Mouse (Mus musculus): ENCODE data around the gene Man1c1.

Gene Man1c1

DNA sequence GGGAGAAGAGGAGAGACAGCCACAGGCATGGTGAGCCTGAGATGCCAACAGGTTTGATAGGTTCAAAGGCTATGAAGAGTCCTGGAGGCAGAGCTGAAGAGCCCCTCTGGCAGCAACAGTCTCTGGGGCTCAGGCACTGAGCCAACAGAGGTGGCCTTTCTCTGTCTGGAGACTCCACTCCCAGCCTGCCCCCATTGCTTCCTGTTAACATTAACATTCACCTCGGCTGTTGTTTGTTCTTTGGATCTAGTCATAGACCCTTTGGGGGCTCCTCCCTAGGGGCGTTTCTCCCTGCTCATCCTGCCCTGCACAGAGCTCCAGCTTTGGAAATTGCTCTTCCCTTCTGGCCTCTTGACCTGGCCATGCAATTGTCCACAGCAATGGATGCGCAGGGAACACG lies 20.9 kb upstream of the Man1c1 start:
- DNase-seq (ENCODE audit: low spot score), result no peak

DNA sequence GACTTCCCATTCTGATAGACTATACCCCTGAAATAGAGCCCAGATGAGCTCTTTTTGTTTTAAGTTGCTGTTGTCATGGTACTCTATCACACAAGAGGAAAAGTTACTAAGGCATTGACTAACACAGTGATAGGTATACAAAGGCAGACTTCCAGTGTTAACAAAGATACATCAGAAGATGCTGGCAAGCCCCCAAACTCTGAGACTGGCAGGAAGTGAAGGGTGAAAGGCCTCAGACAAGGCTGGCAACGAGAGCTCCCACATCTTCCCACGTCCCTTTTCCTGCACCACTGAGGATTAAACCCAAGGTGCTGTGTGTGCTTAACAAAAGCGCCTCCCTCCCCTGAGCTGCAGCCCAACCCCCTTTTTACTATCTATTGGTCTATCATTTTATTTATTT lies 19.2 kb upstream of the Man1c1 start:
- no peak for DNase-seq (ENCODE audit: low spot score)

DNA sequence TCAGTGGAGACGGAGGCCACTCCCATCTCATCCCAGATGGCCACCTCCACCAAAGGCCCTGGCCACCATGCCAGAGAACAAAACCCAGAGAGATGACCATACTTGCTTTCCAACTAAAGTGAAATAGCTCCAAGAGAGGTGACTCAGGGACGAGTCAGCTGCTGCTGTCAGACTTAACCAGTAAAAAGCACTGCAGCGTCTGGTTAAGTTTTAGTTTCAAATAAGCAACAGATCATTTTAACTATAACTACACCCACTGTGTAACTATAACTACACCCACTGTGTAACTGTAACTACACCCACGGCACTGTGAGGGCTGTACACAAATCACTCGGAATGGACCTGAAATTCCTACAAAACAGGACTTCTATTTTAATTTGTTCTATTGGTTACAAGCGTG lies 17.0 kb upstream of the Man1c1 start:
- no peak for DNase-seq (ENCODE audit: low spot score)

DNA sequence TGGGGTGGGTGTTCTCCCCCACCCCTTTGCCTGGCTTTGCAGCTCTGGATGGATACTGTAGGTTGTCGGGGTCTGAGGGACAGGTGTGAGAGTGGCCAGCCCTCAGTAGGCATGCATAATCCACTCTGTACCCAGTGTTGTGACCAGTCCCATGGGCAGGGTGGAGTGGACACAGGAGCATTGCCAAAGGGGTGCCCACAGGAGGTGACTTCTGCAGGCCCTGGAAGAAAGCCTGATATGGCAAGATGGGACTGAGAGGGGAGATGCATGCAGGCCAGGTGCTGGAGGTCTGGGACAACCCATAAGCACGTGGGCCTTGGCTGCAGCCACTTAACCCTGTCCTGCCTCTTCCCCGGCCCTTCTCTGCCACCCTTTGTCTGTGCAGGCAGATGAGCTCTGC lies 16.3 kb upstream of the Man1c1 start:
- no peak for DNase-seq (ENCODE audit: low spot score)

DNA sequence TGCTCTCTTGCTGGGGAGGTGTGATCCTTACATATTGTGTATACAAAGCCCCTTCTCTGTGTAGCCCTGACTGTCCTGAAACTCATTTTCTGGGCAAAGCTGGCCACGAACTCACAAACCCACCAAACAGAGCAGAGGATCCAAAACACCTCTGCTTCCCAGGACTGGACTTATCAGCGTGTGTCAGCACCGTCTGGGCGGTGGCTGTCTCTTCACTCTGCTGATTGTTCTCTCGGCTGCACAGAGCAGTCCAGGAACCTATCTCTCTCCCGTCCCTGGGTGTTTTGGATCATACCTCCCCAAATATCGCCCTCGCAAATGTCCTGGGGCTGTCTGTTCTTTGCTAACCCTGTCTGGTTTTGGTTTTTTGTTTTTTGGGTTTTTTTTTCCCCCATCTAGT lies 15.4 kb upstream of the Man1c1 start:
- DNase-seq (ENCODE audit: low spot score), result no peak

DNA sequence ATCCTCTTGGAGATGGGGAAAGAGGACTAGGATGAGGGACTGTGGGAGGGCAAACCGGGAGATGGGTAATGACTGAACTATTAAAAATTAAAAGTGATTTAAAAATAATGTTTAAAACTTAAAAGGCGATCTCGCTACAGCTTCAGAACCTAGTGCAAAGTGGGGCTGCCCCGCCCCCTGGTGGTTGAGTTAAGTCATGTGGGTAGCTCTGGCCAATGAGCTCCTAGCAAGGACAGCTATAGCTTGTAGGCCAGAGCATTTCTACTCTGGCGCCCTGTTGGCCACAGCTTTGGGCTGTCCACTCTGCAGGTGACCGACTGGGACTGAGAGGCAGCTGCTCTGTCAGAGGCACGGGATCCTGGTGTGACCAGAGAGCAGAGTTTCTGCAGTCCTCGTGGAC lies 9.8 kb upstream of the Man1c1 start:
- peak; percentile 76 for DNase-seq (ENCODE audit: low spot score)

DNA sequence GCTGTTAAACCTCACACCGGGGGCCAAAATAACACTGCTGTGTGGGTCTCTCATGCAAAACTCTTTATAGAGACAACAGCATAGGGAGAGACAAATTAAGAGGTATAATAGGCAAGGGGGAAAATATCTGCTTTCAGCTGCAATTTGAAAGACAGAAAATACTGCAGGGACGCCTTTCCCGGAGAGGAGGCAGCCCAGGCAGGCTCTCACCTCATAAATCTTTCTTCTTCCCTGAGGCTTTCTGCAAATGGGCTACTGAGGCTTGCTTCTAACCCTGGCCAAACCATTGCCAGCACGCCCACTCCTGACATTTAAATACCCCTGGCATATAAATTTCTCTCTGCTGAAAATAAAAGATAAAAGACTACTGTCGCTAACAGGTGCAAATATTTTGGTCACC lies 1.2 kb upstream of the Man1c1 start:
- no peak for DNase-seq (ENCODE audit: low spot score)

DNA sequence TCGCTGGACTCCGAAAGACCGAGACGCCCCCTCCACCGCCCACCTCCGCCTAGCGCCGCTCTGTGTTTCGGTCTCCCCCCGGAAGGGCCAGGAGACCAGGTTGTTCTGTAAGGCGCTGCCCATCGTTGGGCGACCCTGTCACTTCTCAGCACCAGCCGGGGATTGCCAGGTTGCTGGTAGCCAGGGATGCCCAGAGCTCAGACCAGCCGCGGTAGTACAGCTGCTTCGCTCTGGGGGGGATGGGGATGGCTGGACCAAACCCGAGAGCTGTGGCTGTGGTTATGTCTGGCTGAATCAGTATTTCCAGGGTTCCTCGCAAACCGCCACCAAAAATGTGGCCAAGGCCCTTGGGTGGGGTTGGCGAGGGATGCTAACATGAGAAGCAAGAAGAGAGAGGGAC lies 500 bp upstream of the Man1c1 start:
- no peak for DNase-seq (ENCODE audit: low spot score)

DNA sequence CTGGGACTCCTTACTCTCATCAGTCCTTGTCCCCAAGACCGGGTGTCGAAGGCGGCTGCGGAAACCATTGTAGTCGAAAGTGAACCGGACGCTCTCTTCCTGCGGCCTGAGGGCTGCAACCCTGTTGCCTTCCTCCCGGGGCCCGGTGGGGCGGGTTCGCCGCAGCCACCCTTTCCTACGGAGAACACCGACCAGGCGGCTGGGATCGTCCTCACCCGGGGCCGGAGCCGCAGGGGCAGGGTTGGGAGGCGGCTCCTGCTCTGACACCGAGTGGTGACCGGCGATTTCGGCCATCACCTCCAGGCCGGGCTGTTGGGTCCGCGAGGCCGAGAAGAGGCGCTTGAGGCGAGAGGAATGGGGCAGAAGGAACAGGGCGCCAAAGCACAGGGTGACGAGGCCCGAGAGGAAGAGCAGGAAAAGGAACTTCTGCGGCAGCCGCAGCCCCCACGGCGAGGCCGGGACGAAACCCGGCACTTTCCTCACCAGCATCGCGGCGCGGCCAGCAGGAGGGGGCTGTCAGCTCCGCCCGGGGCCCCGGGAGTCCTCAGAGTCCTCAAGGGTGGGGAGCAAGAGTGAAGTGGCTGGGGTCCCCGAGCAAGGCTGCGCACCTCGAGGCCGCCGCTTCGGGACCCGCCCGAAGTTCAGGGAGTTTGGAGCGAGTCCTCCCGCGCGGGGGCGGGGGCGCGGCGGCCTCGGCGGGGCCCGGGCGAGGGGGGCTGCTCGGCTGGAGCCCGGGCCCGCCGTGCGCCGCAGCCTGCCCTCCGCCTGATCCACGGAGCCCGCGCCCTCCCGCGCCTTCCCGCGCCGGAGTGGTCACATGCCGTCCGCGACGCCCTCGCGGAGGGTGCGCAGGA lies 882 bp downstream of the Man1c1 start:
- DNase-seq (ENCODE audit: low spot score), result peak; percentile 35

DNA sequence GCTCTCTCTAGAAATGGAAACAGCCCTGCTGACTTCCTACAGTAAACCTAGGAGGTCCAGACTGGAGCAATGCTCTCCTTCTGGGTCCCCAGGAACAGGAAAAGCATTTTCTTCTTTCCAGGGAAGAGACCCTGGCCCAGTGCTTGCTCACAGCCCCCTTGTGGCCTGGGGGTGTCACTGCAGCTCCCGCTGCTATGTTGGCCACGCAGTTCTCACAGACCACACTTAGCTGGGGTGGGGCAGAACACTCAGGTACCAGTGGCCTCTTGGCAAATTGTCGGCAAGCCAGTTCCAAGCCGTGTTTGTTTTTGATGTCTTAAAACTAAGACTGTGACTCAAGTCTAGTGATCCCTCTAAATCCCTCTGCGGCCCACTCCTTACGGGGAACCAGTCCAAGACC lies 2.2 kb downstream of the Man1c1 start:
- peak; percentile 59 for DNase-seq (ENCODE audit: low spot score)

DNA sequence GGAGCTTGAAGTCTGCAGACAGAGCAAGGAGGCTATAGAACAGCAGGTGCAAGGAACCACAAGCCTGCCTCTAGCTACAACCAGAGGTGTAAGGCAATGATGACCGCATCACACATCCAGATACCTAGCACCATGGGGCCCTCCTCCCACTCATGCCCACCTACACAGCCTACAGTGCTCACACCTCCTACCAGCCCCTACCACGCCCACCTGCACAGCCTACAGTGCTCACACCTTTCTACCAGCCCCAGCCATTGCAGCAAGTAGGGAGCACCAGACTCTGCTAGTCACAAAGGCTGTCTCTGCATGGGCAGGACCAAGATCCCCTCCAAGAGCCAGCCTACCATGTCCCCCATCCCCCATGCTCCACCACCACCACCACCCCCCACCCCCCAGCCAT lies 3.2 kb downstream of the Man1c1 start:
- no peak for DNase-seq (ENCODE audit: low spot score)

DNA sequence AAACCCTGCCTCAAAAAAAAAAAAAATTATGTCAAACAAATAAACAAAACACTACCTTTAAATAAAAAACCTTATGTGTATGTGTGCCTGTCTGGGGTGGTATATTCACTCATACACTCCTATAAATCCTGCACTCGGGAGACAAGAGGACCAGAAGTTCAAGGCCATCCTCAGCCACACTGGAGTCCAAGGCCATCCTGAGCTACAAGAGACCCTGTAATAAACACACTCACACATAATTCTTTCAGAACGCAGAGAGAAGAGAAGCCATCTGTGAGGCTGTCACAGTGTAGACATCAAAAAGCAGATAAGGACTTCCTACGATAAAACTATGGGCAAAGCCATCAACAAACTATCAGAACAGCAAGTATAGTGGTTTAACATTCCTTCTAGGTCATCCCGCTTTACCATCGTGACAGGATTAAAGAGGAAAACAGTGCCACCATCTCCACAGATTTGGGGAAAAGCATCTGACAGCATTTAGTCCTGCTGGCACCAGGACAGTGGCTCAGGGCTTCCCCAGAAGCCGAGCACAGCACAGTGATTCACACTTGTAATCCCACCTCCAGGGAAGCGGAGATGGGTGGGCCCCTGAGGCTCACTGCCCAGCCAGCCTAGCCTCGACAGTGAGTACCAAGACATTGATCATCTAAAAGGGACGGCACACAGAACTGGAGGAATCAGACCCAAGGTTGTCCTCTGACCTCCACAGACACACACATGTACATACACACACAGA lies 10.7 kb downstream of the Man1c1 start:
- DNase-seq (ENCODE audit: low spot score), result no peak

DNA sequence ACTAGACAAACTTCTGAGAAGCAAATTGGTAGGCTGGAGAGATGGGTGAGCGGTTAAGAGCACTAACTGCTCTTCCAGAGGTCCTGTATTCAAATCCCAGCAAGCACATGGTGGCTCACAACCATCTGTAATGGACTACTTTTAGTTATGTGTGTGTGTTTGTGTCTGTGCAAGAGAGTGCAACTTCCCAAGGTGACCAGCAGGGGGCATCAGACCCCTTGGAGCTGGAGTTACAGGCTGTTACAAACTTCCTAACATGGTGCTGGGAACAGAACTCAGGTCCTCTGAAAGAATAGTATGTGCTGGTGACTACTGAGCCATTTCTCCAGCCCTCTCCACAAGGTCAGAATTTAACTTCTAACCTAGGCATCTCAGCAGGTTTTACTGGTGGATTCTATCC lies 11.7 kb downstream of the Man1c1 start:
- DNase-seq (ENCODE audit: low spot score), result no peak

DNA sequence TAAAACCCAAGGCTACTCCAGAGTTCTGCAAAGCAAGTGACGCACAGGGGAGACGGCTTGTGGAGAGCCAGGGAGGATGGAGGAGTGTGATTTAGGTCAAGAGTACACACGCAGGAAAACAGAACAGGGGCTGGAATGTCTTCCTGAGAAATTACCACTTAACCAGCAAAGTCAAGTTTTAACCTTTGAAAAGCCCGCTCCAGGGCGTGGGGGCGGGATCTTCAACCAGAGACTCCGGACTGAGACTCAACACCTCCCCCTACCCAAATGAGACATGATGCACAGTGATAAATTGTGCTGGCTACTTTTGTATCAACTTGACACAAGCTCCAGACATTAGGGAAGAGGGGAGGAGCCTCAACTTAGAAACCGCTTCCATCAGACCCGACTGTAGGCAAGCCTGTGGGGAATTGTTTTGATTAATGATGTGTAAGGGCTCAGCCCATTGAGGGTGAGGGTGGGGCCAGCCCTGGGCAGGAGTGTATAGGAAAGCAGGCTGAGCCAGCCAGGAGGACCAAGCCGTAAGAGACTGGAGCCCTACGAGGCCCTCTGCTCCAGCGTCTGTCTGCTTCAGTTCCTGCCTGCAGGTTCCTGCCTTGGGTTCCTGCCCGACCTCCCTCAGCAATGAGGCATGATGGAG lies 17.9 kb downstream of the Man1c1 start:
- DNase-seq (ENCODE audit: low spot score), result peak; percentile 61

DNA sequence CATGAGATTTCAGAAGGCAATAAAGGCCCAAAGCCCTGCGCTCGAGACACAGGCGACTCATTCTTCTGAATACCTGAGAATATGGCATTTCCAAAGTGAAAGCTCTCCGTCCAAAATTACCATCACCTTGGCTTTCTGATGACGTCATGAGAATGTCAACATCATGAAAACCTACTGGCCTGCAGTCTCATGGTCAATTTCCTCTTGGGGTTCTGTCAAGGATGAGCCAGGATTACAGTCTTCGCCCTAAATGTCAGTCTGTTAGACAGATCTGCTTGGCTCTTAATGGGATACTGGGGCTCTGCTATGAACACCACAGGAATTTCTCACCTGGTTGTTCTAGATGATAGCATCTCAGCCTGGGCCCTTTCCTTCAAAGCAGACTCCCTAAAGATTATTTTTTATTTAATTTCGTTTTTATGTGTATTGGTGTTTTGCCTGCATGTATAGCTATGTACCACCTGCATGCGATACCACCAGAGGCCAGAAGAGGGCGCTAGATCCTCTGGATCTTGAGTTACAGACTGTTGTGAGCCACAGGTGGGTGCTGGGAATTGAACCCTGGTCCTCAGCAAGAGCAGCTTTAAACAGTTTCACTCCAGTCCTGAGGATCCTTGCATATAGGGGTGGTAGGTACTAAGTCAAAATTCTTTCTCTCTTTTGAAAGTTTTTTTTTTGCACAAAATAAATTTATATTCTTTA lies 19.3 kb downstream of the Man1c1 start:
- DNase-seq (ENCODE audit: low spot score), result peak; percentile 71

DNA sequence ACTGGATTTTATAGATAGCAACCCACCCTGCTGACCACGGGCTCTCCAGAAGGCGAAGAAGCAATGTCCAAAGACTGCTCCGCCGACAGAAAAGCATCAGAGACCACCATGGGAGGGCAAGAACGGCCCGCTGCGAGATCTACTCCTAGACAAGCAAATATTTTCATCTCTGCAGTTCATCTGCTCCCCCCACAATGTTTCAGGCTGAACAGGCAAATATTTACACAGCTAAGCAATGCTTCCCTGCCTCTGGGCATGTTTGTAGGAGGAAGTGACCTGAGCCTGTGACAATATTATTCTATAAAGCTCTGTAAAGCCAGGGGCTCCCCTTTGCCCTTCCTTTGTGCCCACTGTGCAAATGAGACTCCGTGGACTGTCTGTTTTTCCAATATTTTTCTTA lies 20.2 kb downstream of the Man1c1 start:
- no peak for DNase-seq (ENCODE audit: low spot score)

DNA sequence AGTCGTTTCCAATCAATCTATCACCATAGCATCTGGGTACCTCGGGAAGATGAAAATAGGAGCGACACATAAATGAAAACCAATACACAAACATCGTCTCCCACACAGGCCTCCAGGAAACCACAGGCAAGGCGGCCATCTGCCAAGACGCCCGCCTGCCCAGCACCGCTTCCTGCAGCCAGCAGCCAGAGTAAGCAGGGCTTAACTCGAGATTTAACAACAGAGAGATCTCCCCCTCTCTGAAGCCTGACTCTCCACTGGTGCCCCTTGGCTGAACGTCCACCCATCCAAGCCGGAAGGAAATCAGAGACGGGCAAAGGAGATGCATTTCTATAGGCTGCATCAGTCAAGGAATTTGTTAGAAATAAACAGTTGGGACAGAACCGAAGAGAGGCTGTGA lies 21.1 kb downstream of the Man1c1 start:
- DNase-seq (ENCODE audit: low spot score), result no peak

DNA sequence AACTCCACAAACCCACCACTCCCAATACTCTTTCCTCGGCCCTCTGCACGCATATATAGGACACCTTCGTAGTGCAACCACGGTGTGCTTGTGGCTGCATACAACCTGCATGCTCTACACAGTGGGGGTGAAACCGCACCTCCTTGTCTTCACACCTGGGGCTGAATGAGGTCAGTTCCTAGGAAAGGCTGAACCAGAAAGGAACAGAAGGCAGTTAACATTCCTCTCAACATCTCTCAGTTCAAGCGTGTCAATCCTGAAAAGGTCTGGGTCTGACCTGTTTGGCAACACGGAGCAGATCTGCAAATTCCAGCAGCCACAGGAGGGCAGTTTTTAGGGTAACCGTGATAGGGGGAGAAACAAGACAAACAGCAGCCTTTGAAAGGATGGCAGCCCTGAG lies 21.7 kb downstream of the Man1c1 start:
- no peak for DNase-seq (ENCODE audit: low spot score)

DNA sequence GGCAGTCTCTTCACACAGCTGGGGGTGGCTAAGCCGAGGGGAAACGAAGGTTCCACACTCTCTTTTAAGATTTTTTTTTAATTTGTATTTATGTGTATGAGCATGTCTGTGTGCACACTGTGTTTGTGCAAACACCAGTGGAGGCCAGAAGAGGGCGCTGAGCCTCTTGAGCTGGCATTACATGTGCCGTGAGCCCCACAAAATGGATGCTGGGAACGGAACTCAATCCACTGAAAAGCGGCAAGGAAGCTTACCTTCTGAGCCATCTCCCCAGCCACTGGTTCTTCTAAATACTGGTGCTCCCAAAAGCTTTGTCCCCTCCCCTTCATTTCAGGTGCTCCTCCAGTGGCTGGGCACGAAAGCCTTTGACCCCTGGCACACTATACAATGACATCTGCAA lies 22.3 kb downstream of the Man1c1 start:
- no peak for DNase-seq (ENCODE audit: low spot score)

DNA sequence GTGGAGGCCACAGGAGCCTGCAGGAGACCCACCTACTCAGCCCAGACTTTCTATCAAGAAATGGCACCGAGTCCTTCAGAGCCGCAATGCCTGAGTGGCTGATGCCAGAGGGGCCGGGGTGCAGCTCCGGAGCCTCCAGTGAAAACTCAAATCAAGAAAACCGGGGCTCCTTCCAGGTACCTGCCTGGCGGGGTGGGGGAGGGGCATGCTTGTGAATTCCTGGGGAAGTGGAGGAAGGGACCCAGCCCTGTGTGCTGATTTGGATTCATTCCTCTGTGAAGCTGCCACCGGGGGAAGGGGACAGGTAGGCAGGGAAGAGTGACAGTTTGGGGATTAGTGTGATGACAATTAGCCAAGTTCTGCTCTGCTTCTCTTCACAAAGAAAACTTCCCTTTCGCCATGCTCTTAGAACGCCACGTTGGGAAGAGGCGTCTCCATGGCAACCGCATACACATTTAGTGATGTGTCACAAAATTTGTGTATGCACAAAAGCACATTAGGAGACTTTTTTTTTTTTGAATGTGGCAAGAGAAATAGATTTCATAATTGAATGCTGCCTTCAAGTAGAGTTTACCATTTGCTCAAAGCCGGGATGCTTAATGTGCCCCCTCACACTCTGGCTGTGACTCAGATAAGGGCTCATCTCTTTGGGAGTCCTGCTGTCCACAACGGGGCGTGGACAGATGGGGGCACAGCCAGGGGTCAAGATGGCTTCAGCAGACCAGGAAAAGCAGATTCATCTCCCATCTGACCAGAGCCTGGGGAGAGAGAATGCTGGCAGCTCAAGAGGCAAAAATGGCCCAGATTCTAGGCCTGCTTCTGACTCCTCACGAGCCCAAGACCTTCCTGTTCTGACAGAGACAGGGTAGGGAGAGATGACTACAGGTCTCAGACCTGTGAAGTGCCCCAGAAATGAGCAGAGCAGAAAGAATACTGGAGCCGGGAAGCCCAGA lies 26.3 kb downstream of the Man1c1 start:
- no peak for DNase-seq (ENCODE audit: low spot score)

DNA sequence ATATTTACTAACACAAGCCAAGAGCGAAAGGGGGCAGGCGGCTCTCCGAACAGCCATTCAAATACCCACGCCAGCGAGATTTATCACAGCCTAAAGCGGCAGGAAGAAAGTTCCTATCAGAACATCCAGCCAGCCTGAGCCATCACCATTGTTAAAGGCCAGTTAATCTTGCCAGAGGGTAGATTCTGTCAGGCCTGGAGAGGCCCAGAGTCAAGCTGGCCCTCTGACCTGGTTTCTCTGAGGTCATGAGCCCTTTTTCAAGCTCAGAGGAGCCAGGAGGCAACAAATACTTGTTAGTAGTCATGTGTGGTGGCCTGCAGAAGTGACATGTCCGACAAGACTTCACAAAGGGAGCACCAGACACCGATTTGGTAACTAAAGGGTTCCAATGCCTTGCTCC lies 28.3 kb downstream of the Man1c1 start:
- no peak for DNase-seq (ENCODE audit: low spot score)
